Mouse (Mus musculus) granulocyte monocyte progenitor cell, adult 5-6 weeks (primary cell): ENCODE results near the gene Tacr2. TPM values are rescaled to one million over a fixed set of nuclear protein-coding genes. Genes with fewer than 3 reads are reported as not detected.

Experiments
- ATAC-seq: replicated peaks from 2 replicates; pipeline ENCODE4 v1.8.0; 2016; ENCODE audit warnings: mild to moderate bottlenecking, moderate TSS enrichment, inconsistent platforms; ENCODE audit not compliant: poor library complexity, severe bottlenecking
- total RNA-seq, 2 experiments: library from RNA; stranded (forward) in 1 of 2; stranded (reverse) in 1 of 2; fragments of 200-712, 200-1000 nt in 1 of 2; fragments of >200 nt in 1 of 2; fragmentation: Nextera tagmentation in 1 of 2; gene quantifications; 2 replicates each; pipeline ENCODE4 v1.2.3; 2014 to 2017

Tacr2 gene
- total RNA-seq, 2 experiments from 2014 or later, result not detected

GRCm38 (mm10) chr10:62294112-62294511 is 41.9 kb downstream of the Tacr2 start:
- no peak for ATAC-seq

GRCm38 (mm10) chr10:62296086-62296872 is 44.0 kb downstream of the Tacr2 start:
- ATAC-seq, result no peak

- ATAC-seq, result peak; percentile 62
Observed at GRCm38 (mm10) chr10:62300006-62300827, 48.0 kb downstream of the Tacr2 start.

- no peak for ATAC-seq
Observed at GRCm38 (mm10) chr10:62305090-62305489, 52.9 kb downstream of the Tacr2 start.

GRCm38 (mm10) chr10:62306483-62306882 is 54.2 kb downstream of the Tacr2 start:
- ATAC-seq, result peak; percentile 61

- ATAC-seq, result no peak
Observed at GRCm38 (mm10) chr10:62308896-62309491, 56.8 kb downstream of the Tacr2 start.

- no peak for ATAC-seq
Observed at GRCm38 (mm10) chr10:62309593-62309992, 57.4 kb downstream of the Tacr2 start.

GRCm38 (mm10) chr10:62310259-62311039 is 58.2 kb downstream of the Tacr2 start:
- ATAC-seq, result no peak

- peak; percentile 72 for ATAC-seq
Observed at GRCm38 (mm10) chr10:62311464-62311863, 59.2 kb downstream of the Tacr2 start.

GRCm38 (mm10) chr10:62313140-62313539 is 60.9 kb downstream of the Tacr2 start:
- peak; percentile 68 for ATAC-seq

- peak; percentile 27 for ATAC-seq
Observed at GRCm38 (mm10) chr10:62313885-62314424, 61.7 kb downstream of the Tacr2 start.

Other genes starting within 250 kb of the Tacr2 start
- gene Neurog3, start 119.3 kb upstream of the Tacr2 start, total RNA-seq (2014; fragmentation: Nextera tagmentation), result not detected in 2 replicates
- gene Neurog3, start 119.3 kb upstream of the Tacr2 start, total RNA-seq (2017), result not detected in 2 replicates
- gene Fam241b, start 108.5 kb upstream of the Tacr2 start, total RNA-seq (2014; fragmentation: Nextera tagmentation), result not detected in 2 replicates
- gene Fam241b, start 108.5 kb upstream of the Tacr2 start, total RNA-seq (2017), result not detected in 2 replicates
- gene Tspan15, start 21.2 kb upstream of the Tacr2 start, total RNA-seq (2014; fragmentation: Nextera tagmentation), result not detected in 2 replicates
- 0.13 TPM in 1 of 2 replicates, not detected in the other for gene Tspan15, start 21.2 kb upstream of the Tacr2 start, total RNA-seq (2017)
- gene Hk1, start 127.5 kb downstream of the Tacr2 start, total RNA-seq (2014; fragmentation: Nextera tagmentation), result 46.4 and 67.3 TPM in 2 replicates
- 72.6 and 73.2 TPM in 2 replicates for gene Hk1, start 127.5 kb downstream of the Tacr2 start, total RNA-seq (2017)
- not detected in 2 replicates for gene Hkdc1, start 170.1 kb downstream of the Tacr2 start, total RNA-seq (2014; fragmentation: Nextera tagmentation)
- not detected in 2 replicates for gene Hkdc1, start 170.1 kb downstream of the Tacr2 start, total RNA-seq (2017)
- gene 4930507D05Rik, start 197.1 kb downstream of the Tacr2 start, total RNA-seq (2014; fragmentation: Nextera tagmentation), result 2.0 and 4.2 TPM in 2 replicates
- 0.31 and 0.34 TPM in 2 replicates for gene 4930507D05Rik, start 197.1 kb downstream of the Tacr2 start, total RNA-seq (2017)
- gene Supv3l1, start 197.3 kb downstream of the Tacr2 start, total RNA-seq (2014; fragmentation: Nextera tagmentation), result 48.8 and 53.9 TPM in 2 replicates
- gene Supv3l1, start 197.3 kb downstream of the Tacr2 start, total RNA-seq (2017), result 39.0 and 52.8 TPM in 2 replicates
- gene Vps26a, start 234.4 kb downstream of the Tacr2 start, total RNA-seq (2014; fragmentation: Nextera tagmentation), result 59.0 and 64.1 TPM in 2 replicates
- 69.8 and 92.6 TPM in 2 replicates for gene Vps26a, start 234.4 kb downstream of the Tacr2 start, total RNA-seq (2017)